Mouse (Mus musculus) liver, embryonic 14.5 days (tissue): ENCODE measurements around the gene Ccr9. TPM values are rescaled to one million over a fixed set of nuclear protein-coding genes. Genes with fewer than 3 reads are reported as not detected.
A peak's percentile ranks its signal among the peaks of the same experiment; 100 is the strongest.

Experiments
- ATAC-seq: fragments of 200-750 bp; cut with Nextera tagmentation; 2 replicates; pipeline ENCODE4 v1.8.0; 2017; ENCODE audit warnings: moderate number of reproducible peaks, mild to moderate bottlenecking, moderate library complexity; ENCODE audit not compliant: insufficient read depth
- DNase-seq, 3 experiments: peaks; one replicate each; pipeline ENCODE4 v3.0.0-alpha.2; 2012 to 2013; ENCODE audit warnings: low read depth in 3 of 3, low spot score in 3 of 3
- H3K27ac ChIP-seq: fragments of 300-500 bp; sonication (generic); 2 replicates; pipeline ENCODE4 v1.5.1; 2014; ENCODE audit warnings: moderate library complexity, mild to moderate bottlenecking, control low read depth, inconsistent platforms
- H3K27me3 ChIP-seq: fragments of 300-500 bp; sonication (generic); 2 replicates; pipeline ENCODE4 v1.6.1; 2014; ENCODE audit warnings: mild to moderate bottlenecking, low read length, moderate library complexity; ENCODE audit not compliant: control insufficient read depth, insufficient read depth
- H3K36me3 ChIP-seq: fragments of 300-500 bp; sonication (generic); replicated peaks from 2 replicates; pipeline ENCODE4 v1.6.1; 2014; ENCODE audit warnings: low read depth; ENCODE audit not compliant: control insufficient read depth, insufficient read depth
- H3K4me1 ChIP-seq, 2 experiments: fragments of 200-500 bp in 1 of 2; fragments of 300-500 bp in 1 of 2; sonication (generic) in 1 of 2; replicated peaks; 2 replicates each; pipeline ENCODE4 v1.6.1; 2012 to 2014; ENCODE audit warnings: antibody characterized with exemption in 1 of 2, inconsistent platforms in 1 of 2, low read length in 1 of 2; ENCODE audit not compliant: control insufficient read depth in 2 of 2, insufficient read depth in 2 of 2
- H3K4me2 ChIP-seq: fragments of 300-500 bp; sonication (generic); 2 replicates; pipeline ENCODE4 v1.6.1; 2014; ENCODE audit warnings: low read depth, mild to moderate bottlenecking, control low read depth, moderate library complexity
- H3K4me3 ChIP-seq, 2 experiments: fragments of 200-500 bp in 1 of 2; fragments of 300-500 bp in 1 of 2; sonication (generic) in 1 of 2; 2 replicates each; pipeline ENCODE4 v1.5.1; 2012 to 2014; ENCODE audit warnings: low read depth in 2 of 2, low read length in 2 of 2, mild to moderate bottlenecking in 2 of 2, control low read depth in 1 of 2, inconsistent platforms in 1 of 2, moderate library complexity in 1 of 2; ENCODE audit not compliant: insufficient read depth in 1 of 2
- H3K9ac ChIP-seq: fragments of 300-500 bp; sonication (generic); replicated peaks from 2 replicates; pipeline ENCODE4 v1.6.1; 2014; ENCODE audit warnings: mild to moderate bottlenecking, control low read depth, moderate library complexity
- H3K9me3 ChIP-seq: fragments of 300-500 bp; sonication (generic); 2 replicates; pipeline ENCODE4 v1.6.1; 2016; ENCODE audit warnings: low read length, mixed read lengths; ENCODE audit not compliant: control insufficient read depth
- CTCF ChIP-seq: IDR thresholded peaks from 2 replicates; pipeline ENCODE4 v1.5.1; 2016; ENCODE audit warnings: antibody characterized with exemption, low read depth, control low read depth
- EP300 ChIP-seq: IDR thresholded peaks from 2 replicates; pipeline ENCODE4 v1.6.1; 2016; ENCODE audit warnings: antibody characterized with exemption, low read depth
- WGBS: fragments of 180-500 bp; shearing (Covaris S2); extraction: QIAGEN DNeasy Blood & Tissue Kit; methylation state at CpG from one replicate; pipeline ENCODE4 v1.1.7; 2014; ENCODE audit not compliant: insufficient replicate concordance; 5-methylcytosine and 5-hydroxymethylcytosine counted together
- polyA plus RNA-seq, 2 experiments: library from polyadenylated mRNA; depleted of rRNA in 1 of 2; stranded (reverse) in 1 of 2; unstranded in 1 of 2; fragments of >200 nt; fragmentation: Nextera tagmentation in 1 of 2; extraction: Ambion mirVana in 1 of 2; gene quantifications; 2 replicates each; pipeline versions ENCODE4 v1.2.1 to v1.2.3; 2012 to 2014

Gene Ccr9
- polyA plus RNA-seq, 2 experiments, result 0.12 to 0.14 TPM

- DNase-seq (no peak), ATAC-seq (no peak)
- H3K27ac ChIP-seq, result no peak overlapping the region
- no peak overlapping the region for H3K9ac ChIP-seq
- no peak overlapping the region for H3K4me3 ChIP-seq
- H3K4me1 ChIP-seq, result no peaks in the 10 kb centered on the region
- H3K27me3 ChIP-seq, result no peaks in the 10 kb centered on the region
- H3K36me3 ChIP-seq, result no peaks in the 10 kb centered on the region
- TF ChIP-seq CTCF (no peak), EP300 (no peak)
- H3K4me2 ChIP-seq, result no peak overlapping the region
- no peaks in the 10 kb centered on the region for H3K9me3 ChIP-seq
Measured at GRCm38 (mm10) chr9:123638231-123638630, 40.0 kb upstream of the Ccr9 start.

- no peaks in the 10 kb centered on the region for H3K9me3 ChIP-seq
- H3K4me2 ChIP-seq, result no peak overlapping the region
- WGBS, result 15% methylated on average over 1 of the region's 1 CpGs
- no peaks in the 10 kb centered on the region for H3K4me1 ChIP-seq
- no peak for ATAC-seq
- no peak overlapping the region for H3K4me3 ChIP-seq
- no peak overlapping the region for H3K27ac ChIP-seq
- no peak overlapping the region for H3K9ac ChIP-seq
- no peaks in the 10 kb centered on the region for H3K36me3 ChIP-seq
- peak in 1 of 3 experiments; percentile 10 for DNase-seq
- TF ChIP-seq CTCF (peak; percentile 73), EP300 (no peak)
- no peaks in the 10 kb centered on the region for H3K27me3 ChIP-seq
Measured at GRCm38 (mm10) chr9:123638668-123639089, 39.6 kb upstream of the Ccr9 start.

GRCm38 (mm10) chr9:123640106-123640505 is 38.1 kb upstream of the Ccr9 start:
- Histone ChIP-seq H3K36me3 (no peaks in the 10 kb centered on the region), H3K27me3 (no peaks in the 10 kb centered on the region), H3K4me1 (no peaks in the 10 kb centered on the region), H3K4me2 (no peak overlapping the region), H3K9me3 (no peaks in the 10 kb centered on the region), H3K9ac (no peak overlapping the region), H3K4me3 (no peak overlapping the region), H3K27ac (no peak overlapping the region)
- TF ChIP-seq CTCF (no peak), EP300 (no peak)
- no peak for ATAC-seq
- DNase-seq, result no peak
- 48% methylated on average over 1 of the region's 1 CpGs for WGBS

- ATAC-seq, result no peak
- WGBS, result 54% methylated on average over 2 of the region's 2 CpGs
- no peak for DNase-seq
Measured at GRCm38 (mm10) chr9:123649785-123650511, 28.3 kb upstream of the Ccr9 start.

GRCm38 (mm10) chr9:123651369-123651768 is 26.9 kb upstream of the Ccr9 start:
- WGBS, result 45% methylated on average over 4 of the region's 4 CpGs
- Histone ChIP-seq H3K27ac (no peak overlapping the region), H3K4me2 (no peak overlapping the region), H3K9ac (no peak overlapping the region), H3K4me3 (no peak overlapping the region), H3K27me3 (no peaks in the 10 kb centered on the region), H3K9me3 (no peaks in the 10 kb centered on the region), H3K36me3 (no peaks in the 10 kb centered on the region), H3K4me1 (no peaks in the 10 kb centered on the region)
- no peak for DNase-seq
- ATAC-seq, result no peak
- TF ChIP-seq EP300 (no peak), CTCF (no peak)

More at GRCm38 (mm10) chr9:123649785-123650511, 28.3 kb upstream of the Ccr9 start:
- H3K4me2 ChIP-seq, result no peak overlapping the region
- no peak overlapping the region for H3K4me3 ChIP-seq
- no peaks in the 10 kb centered on the region for H3K4me1 ChIP-seq
- no peaks in the 10 kb centered on the region for H3K36me3 ChIP-seq
- H3K9ac ChIP-seq, result no peak overlapping the region
- H3K9me3 ChIP-seq, result no peaks in the 10 kb centered on the region
- TF ChIP-seq CTCF, result no peak
- no peak for TF ChIP-seq EP300
- no peak overlapping the region for H3K27ac ChIP-seq
- no peaks in the 10 kb centered on the region for H3K27me3 ChIP-seq
